Mouse (Mus musculus) kidney, adult 11 months (tissue): ENCODE measurements around the gene Olfr1472.
"Not testable (repeated sequence)": the region's sequence is repeated elsewhere in the genome, so short reads cannot be mapped to it uniquely, and the experiment has no call there.

Experiments
- DNase-seq: peaks from one replicate; pipeline ENCODE4 v3.0.0; 2022

The Olfr1472 gene

DNA sequence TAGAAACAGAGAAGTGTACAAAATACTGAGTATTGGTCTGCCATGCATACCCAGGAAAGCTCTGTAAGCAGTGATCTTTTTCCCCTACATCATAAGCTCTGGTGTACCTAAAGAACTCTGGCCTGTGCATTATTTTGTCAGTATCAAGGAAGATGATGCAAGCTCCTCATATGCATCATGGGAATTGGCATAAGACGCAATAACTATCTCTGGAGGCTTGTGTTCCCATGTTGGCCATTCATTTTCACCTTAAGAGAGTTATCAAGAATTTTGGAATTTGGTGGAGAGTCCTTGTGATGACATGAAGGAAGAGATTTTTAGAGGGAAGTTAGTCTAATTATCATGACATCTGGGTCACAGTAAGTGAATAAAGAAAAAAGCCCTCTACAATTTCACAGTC is at the start of gene Olfr1472:
Olfr1472 (minus strand) TSS at position 101 of the 400 bp plus-strand sequence.
- DNase-seq, result no peak

DNA sequence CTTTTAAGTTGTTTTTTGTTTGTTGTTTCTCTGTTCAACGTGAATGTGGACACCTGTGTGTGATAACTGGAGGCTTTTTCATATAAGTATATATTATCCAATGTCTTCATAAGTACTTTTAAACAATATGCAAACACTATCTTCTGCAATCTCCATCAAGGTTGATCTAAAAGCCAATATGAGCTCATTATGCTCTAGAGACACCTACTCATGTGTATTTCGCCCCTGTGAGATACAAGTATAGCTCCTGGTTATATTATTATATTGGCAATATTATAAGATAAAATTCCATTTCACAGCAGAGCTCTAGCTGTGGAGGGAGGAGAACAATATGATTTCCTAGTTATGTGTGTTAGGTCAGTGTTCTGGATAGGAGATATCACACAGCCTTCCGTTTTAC is 44.4 kb upstream of the Olfr1472 start, which contains the start of gene Olfr1477:
Olfr1477 (plus strand) TSS at position 301 of the 400 bp plus-strand sequence.
- DNase-seq, result no peak

DNA sequence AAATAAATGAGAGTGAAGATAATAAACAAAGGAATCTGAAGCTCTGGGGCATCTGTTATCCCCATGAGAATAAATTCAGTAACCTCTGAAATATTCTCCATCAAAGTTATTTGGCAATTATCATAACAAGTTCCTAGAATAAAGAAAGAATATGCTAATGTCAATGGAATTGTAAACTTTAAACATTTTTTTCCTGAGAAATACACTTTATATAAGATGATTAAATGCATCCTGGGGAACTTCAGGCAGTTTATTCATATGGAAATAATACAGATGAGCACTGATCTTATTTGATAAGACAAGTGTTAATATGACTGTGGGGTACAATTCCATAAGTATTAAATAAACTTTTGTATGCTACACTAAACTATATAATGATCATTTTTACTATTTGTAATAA is 24.2 kb upstream of the Olfr1472 start, which contains the start of gene Olfr1475:
Olfr1475 (minus strand) TSS at position 101 of the 400 bp plus-strand sequence.
- DNase-seq, result no peak

DNA sequence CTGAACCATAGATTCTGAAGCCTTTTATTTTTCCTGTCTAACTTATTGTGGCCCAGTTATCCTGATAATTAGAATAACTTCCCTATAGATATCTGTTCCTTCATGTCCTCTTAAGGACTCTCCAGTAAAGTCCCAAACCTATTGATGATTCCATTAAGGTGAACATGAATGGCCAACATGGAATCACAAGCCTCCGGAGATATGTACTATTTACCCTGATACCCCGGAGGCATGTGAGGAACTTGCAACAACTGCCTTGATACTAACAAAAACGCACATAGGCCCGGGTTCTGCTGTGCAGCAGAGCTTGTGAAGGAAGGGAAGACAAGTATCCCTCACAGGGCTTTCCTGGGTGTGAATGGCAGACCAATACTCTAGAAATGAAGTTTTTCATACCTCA is 13.4 kb upstream of the Olfr1472 start, which contains the start of gene Olfr1474:
Olfr1474 (plus strand) TSS at position 301 of the 400 bp plus-strand sequence.
- DNase-seq, result not testable (repeated sequence)

- not testable (repeated sequence) for DNase-seq
Measured at GRCm38 (mm10) chr19:13443109-13443508, 12.8 kb downstream of the Olfr1472 start, which contains the start of gene Olfr1471. Gene Olfr1471, plus strand, starts transcription at chr19:13443409.

- no peak for DNase-seq
Measured at GRCm38 (mm10) chr19:13407549-13407948, 48.3 kb downstream of the Olfr1472 start, which contains the start of gene Olfr1469. Gene Olfr1469, plus strand, starts transcription at chr19:13407849.
